Mouse (Mus musculus) embryonic facial prominence, embryonic 14.5 days (tissue): ENCODE measurements around the gene Coq9. TPM values are rescaled to one million over a fixed set of nuclear protein-coding genes. Genes with fewer than 3 reads are reported as not detected.

ENCODE experiments used
- ATAC-seq: fragments of 200-750 bp; cut with Nextera tagmentation; 2 replicates; pipeline ENCODE4 v1.8.0; 2017; ENCODE audit warnings: low read depth, moderate number of reproducible peaks, moderate TSS enrichment
- DNase-seq: peaks from one replicate; pipeline ENCODE4 v3.0.0-alpha.2; 2015; ENCODE audit warnings: low spot score
- H3K27ac ChIP-seq: fragments of 300-500 bp; sonication (generic); replicated peaks from 2 replicates; pipeline ENCODE4 v1.5.1; 2014; ENCODE audit warnings: low read depth, mild to moderate bottlenecking, low read length, moderate library complexity
- H3K27me3 ChIP-seq: fragments of 300-500 bp; sonication (generic); replicated peaks from 2 replicates; pipeline ENCODE4 v1.6.1; 2014; ENCODE audit warnings: low read length; ENCODE audit not compliant: control insufficient read depth, insufficient read depth
- H3K36me3 ChIP-seq: fragments of 300-500 bp; sonication (generic); 2 replicates; pipeline ENCODE4 v1.6.1; 2014; ENCODE audit warnings: low read length, mixed read lengths; ENCODE audit not compliant: control insufficient read depth, insufficient read depth
- H3K4me1 ChIP-seq: fragments of 300-500 bp; sonication (generic); 2 replicates; pipeline ENCODE4 v1.6.1; 2014; ENCODE audit warnings: antibody characterized with exemption, low read length; ENCODE audit not compliant: control insufficient read depth, insufficient read depth
- H3K4me2 ChIP-seq: fragments of 300-500 bp; sonication (generic); 2 replicates; pipeline ENCODE4 v1.6.1; 2014; ENCODE audit warnings: low read depth, mild to moderate bottlenecking, low read length, moderate library complexity, mixed read lengths
- H3K4me3 ChIP-seq: fragments of 300-500 bp; sonication (generic); 2 replicates; pipeline ENCODE4 v1.5.1; 2014; ENCODE audit warnings: low read depth, mild to moderate bottlenecking, low read length
- H3K9ac ChIP-seq: fragments of 300-500 bp; sonication (generic); 2 replicates; pipeline ENCODE4 v1.6.1; 2014; ENCODE audit warnings: low read depth, mild to moderate bottlenecking, low read length, moderate library complexity, mixed read lengths
- H3K9me3 ChIP-seq: fragments of 300-500 bp; sonication (generic); 2 replicates; pipeline ENCODE4 v1.6.1; 2016; ENCODE audit warnings: low read length; ENCODE audit not compliant: control insufficient read depth
- WGBS: fragments of 180-500 bp; shearing (Covaris S2); extraction: QIAGEN DNeasy Blood & Tissue Kit; methylation state at CpG from one replicate; pipeline ENCODE4 v1.1.7; 2014; 5-methylcytosine and 5-hydroxymethylcytosine counted together
- polyA plus RNA-seq: library from polyadenylated mRNA; unstranded; fragments of >200 nt; fragmentation: Nextera tagmentation; extraction: Ambion mirVana; gene quantifications from 2 replicates; pipeline ENCODE4 v1.2.1, GENCODE M21; 2014

The Coq9 gene
- polyA plus RNA-seq, 1 experiment from 2014 or later, result 77.9 TPM

DNA sequence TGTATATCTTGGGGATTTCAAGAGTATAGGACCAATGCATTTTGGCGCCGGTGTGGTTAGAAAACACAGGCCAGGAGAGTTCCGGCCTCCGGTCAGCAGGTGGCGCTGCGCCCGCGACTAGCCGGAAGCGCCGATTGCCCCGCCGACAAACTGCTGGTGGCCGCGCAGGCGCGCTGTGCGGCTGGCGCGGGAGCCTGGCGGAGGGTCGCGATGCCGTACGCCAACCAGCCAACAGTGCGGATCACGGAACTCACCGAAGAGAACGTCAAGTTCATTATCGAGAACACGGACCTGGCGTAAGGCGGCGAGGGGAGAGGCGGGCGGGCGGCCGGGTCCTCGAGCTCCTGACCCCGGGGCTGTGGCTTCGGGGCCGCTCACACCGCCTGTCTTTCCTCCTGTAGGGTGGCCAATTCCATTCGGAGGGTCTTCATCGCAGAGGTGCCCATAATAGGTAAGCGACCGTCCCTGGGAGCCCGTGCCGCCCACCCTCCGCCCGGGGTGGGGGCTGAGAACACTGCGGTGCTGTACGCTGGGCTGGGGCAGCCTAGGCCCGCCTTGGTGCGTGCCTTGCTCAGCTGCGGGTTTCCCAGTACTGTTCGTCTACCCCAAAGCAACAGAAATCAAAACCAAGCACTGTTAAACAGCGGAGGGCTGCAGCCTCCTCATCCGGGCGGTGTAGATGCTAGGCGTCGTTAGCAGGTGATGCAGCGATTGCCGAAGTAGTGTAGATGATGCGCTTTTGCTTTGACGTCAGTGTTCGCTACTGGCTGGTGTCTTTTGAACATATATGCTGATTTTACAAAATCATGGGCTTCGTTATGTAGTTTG is 19.4 kb downstream of the Coq9 start, which contains the start of gene Polr2c:
Gene Polr2c (plus strand): TSS at position 105 of the 828 bp plus-strand sequence.
- peaks cover 42% of the 10 kb centered on the region for H3K36me3 ChIP-seq
- under 1% methylated on average over 58 of the region's 68 CpGs for WGBS
- no peaks in the 10 kb centered on the region for H3K27me3 ChIP-seq
- ATAC-seq, result peak; percentile 84
- peak within 1 kb of the TSS; percentile 93 for H3K9ac ChIP-seq
- H3K4me1 ChIP-seq, result no peaks in the 10 kb centered on the region
- DNase-seq, result peak; percentile 87
- no peaks in the 10 kb centered on the region for H3K9me3 ChIP-seq
- peak within 1 kb of the TSS; percentile 96 for H3K4me3 ChIP-seq
- peak within 1 kb of the TSS; percentile 80 for H3K27ac ChIP-seq
- peak within 1 kb of the TSS; percentile 73 for H3K4me2 ChIP-seq

DNA sequence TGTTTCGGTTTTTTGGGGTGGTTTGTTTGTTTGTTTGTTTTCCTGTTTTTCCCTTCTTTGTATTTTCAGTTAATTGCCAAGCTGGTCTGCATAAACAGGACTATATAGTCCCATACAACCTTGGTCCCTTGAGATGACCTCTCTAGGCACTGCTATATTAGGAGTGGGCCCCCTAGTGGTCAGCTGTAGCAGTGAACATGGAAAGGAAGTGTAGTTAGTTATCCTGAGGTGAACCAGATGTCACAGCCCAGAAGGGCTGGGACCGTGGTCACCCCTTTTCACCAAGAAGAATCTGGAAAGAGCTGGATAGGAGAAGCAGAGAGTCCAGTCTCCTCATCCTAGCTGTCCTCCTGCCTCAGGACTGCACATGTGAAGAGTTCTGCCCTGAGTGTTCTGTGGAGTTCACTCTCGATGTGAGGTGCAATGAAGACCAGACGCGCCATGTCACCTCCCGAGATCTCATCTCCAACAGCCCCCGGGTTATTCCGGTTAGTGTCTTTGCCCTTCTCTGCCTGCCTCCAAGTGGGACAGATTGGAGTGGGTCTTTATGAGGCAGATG is 23.3 kb downstream of the Coq9 start:
- no peak overlapping the region for H3K27ac ChIP-seq
- H3K4me1 ChIP-seq, result no peaks in the 10 kb centered on the region
- no peaks in the 10 kb centered on the region for H3K27me3 ChIP-seq
- H3K9me3 ChIP-seq, result no peaks in the 10 kb centered on the region
- DNase-seq (peak; percentile 54), ATAC-seq (no peak)
- no peak overlapping the region for H3K9ac ChIP-seq
- H3K4me3 ChIP-seq, result no peak overlapping the region
- peaks cover 58% of the 10 kb centered on the region for H3K36me3 ChIP-seq
- WGBS, result 68% methylated on average over 8 of the region's 8 CpGs
- no peak overlapping the region for H3K4me2 ChIP-seq

- WGBS, result 90% methylated on average over 12 of the region's 12 CpGs
- Histone ChIP-seq H3K4me2 (no peak overlapping the region), H3K4me1 (no peaks in the 10 kb centered on the region), H3K27ac (no peak overlapping the region), H3K36me3 (peaks cover 61% of the 10 kb centered on the region), H3K9me3 (no peaks in the 10 kb centered on the region), H3K27me3 (no peaks in the 10 kb centered on the region), H3K9ac (no peak overlapping the region), H3K4me3 (no peak overlapping the region)
- no peak for ATAC-seq
- DNase-seq, result no peak
These were observed 24.5 kb downstream of the Coq9 start for GRCm38 (mm10) chr8:94862487-94863220.

GRCm38 (mm10) chr8:94863897-94864673 is 26.0 kb downstream of the Coq9 start:
- no peaks in the 10 kb centered on the region for H3K9me3 ChIP-seq
- H3K36me3 ChIP-seq, result peaks cover 65% of the 10 kb centered on the region
- no peak overlapping the region for H3K9ac ChIP-seq
- WGBS, result 76% methylated on average over 10 of the region's 10 CpGs
- H3K27me3 ChIP-seq, result no peaks in the 10 kb centered on the region
- H3K4me1 ChIP-seq, result no peaks in the 10 kb centered on the region
- no peak overlapping the region for H3K4me3 ChIP-seq
- no peak overlapping the region for H3K4me2 ChIP-seq
- DNase-seq (no peak), ATAC-seq (no peak)
- no peak overlapping the region for H3K27ac ChIP-seq

- Histone ChIP-seq H3K27ac (no peak overlapping the region), H3K4me1 (0 out of 2 replicates have a peak, but pooled peaks cover 3% of the 10 kb centered on the region), H3K9ac (no peak overlapping the region), H3K4me2 (no peak overlapping the region), H3K36me3 (peaks cover 61% of the 10 kb centered on the region), H3K27me3 (no peaks in the 10 kb centered on the region), H3K9me3 (no peaks in the 10 kb centered on the region), H3K4me3 (no peak overlapping the region)
- no peak for DNase-seq
- no peak for ATAC-seq
- WGBS, result 71% methylated on average over 10 of the region's 10 CpGs
These were observed 27.2 kb downstream of the Coq9 start for GRCm38 (mm10) chr8:94865292-94865691.

GRCm38 (mm10) chr8:94866921-94867320 is 28.8 kb downstream of the Coq9 start:
- ATAC-seq (no peak), DNase-seq (no peak)
- WGBS, result 85% methylated on average over 9 of the region's 9 CpGs
- Histone ChIP-seq H3K4me3 (no peak overlapping the region), H3K9ac (no peak overlapping the region), H3K4me1 (peaks cover 12% of the 10 kb centered on the region), H3K27me3 (no peaks in the 10 kb centered on the region), H3K27ac (no peak overlapping the region), H3K9me3 (no peaks in the 10 kb centered on the region), H3K36me3 (peaks cover 50% of the 10 kb centered on the region), H3K4me2 (no peak overlapping the region)

DNA sequence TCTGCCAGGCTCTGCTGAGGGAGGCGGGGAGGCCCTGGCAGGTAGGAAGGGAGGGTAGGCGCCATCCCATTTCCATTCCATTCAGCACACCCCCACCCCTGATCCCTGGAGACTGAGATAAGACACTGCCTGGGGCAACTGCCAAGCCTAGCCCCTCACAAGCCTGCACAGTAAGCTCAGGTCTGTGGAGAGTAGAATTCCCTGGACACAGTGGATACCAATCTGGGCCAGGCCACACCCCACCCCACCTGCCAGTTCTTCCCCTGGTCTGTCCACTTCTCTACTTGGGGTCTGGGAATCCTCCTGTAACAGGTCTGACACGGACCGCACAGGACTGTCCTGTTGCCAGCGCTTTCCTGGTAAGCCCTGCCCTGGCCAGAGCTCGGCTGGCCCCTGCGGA is 31.0 kb downstream of the Coq9 start:
- Histone ChIP-seq H3K4me2 (peak overlapping the region; percentile 85; the same call in 1 of the 2 replicates), H3K36me3 (peaks cover 29% of the 10 kb centered on the region), H3K9ac (0 out of 2 replicates have a peak overlapping the region, but pooled peaks have one; percentile 14), H3K27me3 (no peaks in the 10 kb centered on the region), H3K4me3 (no peak overlapping the region), H3K9me3 (no peaks in the 10 kb centered on the region), H3K4me1 (peaks cover 22% of the 10 kb centered on the region), H3K27ac (no peak overlapping the region)
- DNase-seq (no peak), ATAC-seq (no peak)
- 59% methylated on average over 7 of the region's 7 CpGs for WGBS

DNA sequence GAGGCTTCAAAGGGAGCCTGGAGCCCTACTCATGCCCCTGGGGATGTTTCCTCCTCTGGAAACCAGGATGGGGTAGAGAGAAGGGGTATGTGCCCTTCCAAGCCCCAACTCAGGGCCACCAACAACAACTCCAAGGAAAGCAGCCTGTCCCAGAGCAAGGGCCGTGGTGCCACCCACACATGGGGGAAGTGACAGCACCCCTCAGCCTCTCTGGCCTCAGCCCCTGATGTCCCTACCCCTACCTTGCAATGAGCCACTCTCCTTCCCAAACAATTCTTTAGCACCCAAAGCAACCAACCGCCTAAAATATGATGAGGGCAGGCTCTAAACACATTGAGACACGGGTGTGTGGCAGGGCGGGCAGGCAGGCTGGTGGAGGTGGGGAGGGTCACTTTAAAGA is 31.9 kb downstream of the Coq9 start:
- Histone ChIP-seq H3K4me1 (peaks cover 24% of the 10 kb centered on the region), H3K27ac (no peak overlapping the region), H3K36me3 (peaks cover 20% of the 10 kb centered on the region), H3K4me2 (peak overlapping the region; percentile 85), H3K9me3 (no peaks in the 10 kb centered on the region), H3K27me3 (peaks cover 1% of the 10 kb centered on the region; the same call in 1 of the 2 replicates), H3K4me3 (peak overlapping the region; percentile 54), H3K9ac (peak overlapping the region; percentile 66)
- ATAC-seq (no peak), DNase-seq (no peak)
- WGBS, result 22% methylated on average over 4 of the region's 4 CpGs
